Mouse (Mus musculus) leukemia stem cell, adult 10-12 weeks (primary cell): Measurements from ENCODE around the gene Uap1. TPM values are rescaled to one million over a fixed set of nuclear protein-coding genes. Genes with fewer than 3 reads are reported as not detected.

ENCODE experiments used
- polyA plus RNA-seq: library from polyadenylated mRNA; stranded (reverse); fragments of >175 nt; gene quantifications from 2 replicates; pipeline ENCODE4 v1.2.3, GENCODE M21; 2012; ENCODE audit warnings: low replicate concordance

The Uap1 gene
- polyA plus RNA-seq = 3.7 and 7.8 TPM in 2 replicates

GRCm38 (mm10) chr1:170174814-170175332, at the start of gene Uap1:
TSS of gene Uap1 (minus strand) at chr1:170174957.

GRCm38 (mm10) chr1:170214757-170215522, 40.2 kb upstream of the Uap1 start, which contains the start of gene Uhmk1:
TSS of gene Uhmk1 (minus strand) at chr1:170215397.

GRCm38 (mm10) chr1:170110516-170111332, 64.0 kb downstream of the Uap1 start, which contains the start of gene Ddr2:
TSS of gene Ddr2 (minus strand) at chr1:170110762.

Other genes with a start within 250 kb of the Uap1 start
- not detected in 2 replicates for gene Ccdc190, start 246.3 kb downstream of the Uap1 start, polyA plus RNA-seq
- 0.80 and 1.1 TPM in 2 replicates for gene Hsd17b7, start 205.7 kb downstream of the Uap1 start, polyA plus RNA-seq
- gene Ddr2, start 64.2 kb downstream of the Uap1 start, polyA plus RNA-seq = 0.06 and 0.09 TPM in 2 replicates
- gene Uhmk1, start 40.4 kb upstream of the Uap1 start, polyA plus RNA-seq = 2.1 and 4.4 TPM in 2 replicates
- not detected in 2 replicates for gene Sh2d1b2, start 57.8 kb upstream of the Uap1 start, polyA plus RNA-seq
- gene Sh2d1b1, start 102.4 kb upstream of the Uap1 start, polyA plus RNA-seq = 0.24 and 0.48 TPM in 2 replicates
- 0.91 and 0.93 TPM in 2 replicates for gene Gm7694, start 131.4 kb upstream of the Uap1 start, polyA plus RNA-seq
- gene Spata46, start 133.8 kb upstream of the Uap1 start, polyA plus RNA-seq = not detected in 2 replicates